Mouse (Mus musculus): ENCODE measurements around the gene Tph2.
A peak's percentile ranks its signal among the peaks of the same experiment; 100 is the strongest.

Tph2 gene

DNA sequence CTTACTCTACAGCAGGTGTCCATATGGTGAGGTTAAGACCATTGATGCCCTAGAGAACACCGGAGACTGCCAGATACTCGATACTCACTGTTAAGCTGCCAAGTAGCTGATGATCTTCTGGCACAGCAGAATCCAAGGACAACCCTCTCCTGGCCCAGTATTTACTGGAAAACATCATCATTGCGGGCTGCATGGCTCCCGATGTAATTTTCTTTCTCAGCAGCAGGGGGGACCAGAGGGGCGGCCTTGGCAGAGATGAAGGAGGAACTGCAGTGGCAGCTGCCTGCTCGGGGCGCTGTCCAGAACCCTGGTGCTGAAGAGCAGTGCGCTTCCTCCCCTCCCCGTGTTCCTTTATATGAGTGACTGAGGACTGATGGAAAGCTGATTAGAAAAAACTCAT is at the start of gene Tph2:
Tph2 (minus strand) TSS at position 326 of the 400 bp plus-strand sequence.
- DNase-seq (ENCODE audit: extremely low read depth, insufficient read length, low spot score) = peak; percentile 41

- no peak for DNase-seq (ENCODE audit: extremely low read depth, insufficient read length, low spot score)
Measured at GRCm38 (mm10) chr10:115233798-115234197, 49.0 kb upstream of the Tph2 start.

GRCm38 (mm10) chr10:115232513-115232912 is 47.7 kb upstream of the Tph2 start:
- DNase-seq (ENCODE audit: extremely low read depth, insufficient read length, low spot score) = no peak

DNA sequence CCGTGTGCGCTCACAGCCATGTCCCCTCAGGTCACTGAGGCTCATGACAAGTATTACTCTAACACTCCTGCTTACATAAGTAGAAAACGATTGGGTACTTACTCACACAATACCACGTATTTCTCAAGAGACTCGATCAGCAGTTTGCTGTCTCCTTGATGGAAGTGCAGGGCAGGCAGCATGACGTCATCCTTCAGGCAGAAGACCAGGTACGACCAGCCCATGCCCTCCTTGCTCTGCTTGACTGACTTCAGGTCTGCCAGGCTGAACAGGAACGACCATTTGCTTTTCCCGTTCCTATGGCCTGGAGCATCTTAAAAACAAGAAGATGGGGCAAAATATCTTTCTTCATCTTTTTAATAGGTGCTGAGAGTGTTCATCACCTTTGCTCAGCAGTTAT is 44.2 kb upstream of the Tph2 start:
- no peak for DNase-seq (ENCODE audit: extremely low read depth, insufficient read length, low spot score)

DNA sequence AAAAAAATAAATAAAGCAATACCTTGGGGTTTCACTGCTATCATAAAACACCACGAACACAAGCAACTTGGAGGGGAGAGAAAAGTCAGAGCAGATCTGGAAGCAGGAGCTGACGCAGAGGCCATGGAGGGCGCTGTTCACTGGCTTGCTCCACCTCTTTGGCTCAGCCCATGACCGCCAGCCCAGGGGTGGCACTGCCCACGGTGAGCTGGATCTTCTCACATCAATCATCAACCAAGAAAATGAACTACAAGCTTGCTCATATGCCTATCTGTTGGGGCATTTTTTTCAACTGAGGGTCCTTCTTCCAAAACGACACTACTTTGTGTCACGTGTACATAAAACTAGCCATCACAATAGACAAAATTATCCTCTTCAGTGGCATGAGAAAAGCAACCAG is 41.8 kb upstream of the Tph2 start:
- no peak for DNase-seq (ENCODE audit: extremely low read depth, insufficient read length, low spot score)

- no peak for DNase-seq (ENCODE audit: extremely low read depth, insufficient read length, low spot score)
Measured at GRCm38 (mm10) chr10:115223845-115224244, 39.0 kb upstream of the Tph2 start.

GRCm38 (mm10) chr10:115212916-115213580 is 28.2 kb upstream of the Tph2 start:
- DNase-seq (ENCODE audit: extremely low read depth, insufficient read length, low spot score) = no peak

DNA sequence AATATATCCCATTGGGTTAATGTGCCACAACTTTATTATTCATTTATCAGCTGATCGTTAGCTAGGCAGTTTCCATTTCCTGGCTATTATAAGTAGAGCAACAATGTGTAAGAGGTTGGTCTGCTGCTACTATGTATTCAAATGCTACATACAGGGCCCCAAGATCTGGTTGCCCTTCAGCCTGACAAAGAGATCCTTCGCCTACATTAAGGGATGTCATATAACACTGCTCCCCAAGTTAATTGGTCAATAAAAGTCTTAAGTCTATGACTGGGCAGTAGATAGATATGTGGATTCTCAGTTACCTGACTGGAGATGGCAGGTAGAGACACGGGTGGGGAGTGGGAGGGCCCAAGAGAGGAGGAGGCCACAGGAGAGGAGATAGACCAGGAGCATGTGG is 21.0 kb upstream of the Tph2 start:
- DNase-seq (ENCODE audit: extremely low read depth, insufficient read length, low spot score) = no peak

DNA sequence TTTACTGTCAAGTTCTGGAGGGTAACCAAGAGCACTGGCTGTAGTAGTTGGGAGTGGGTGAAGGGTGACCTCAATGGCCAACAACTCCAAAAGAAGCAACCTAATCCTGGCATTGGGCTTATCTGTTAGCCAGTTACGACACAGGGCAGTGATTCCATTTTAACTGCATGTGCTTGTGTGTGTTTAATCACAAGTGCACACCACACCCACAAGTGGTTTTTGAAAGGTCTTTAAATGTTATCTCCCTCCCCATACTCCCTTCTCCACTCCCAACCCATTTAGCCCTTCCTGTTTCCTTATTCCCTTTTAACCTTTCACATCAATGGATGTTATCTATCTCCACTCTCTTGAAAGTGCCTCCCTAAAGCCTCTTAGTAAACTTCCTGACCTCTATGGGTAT is 20.5 kb upstream of the Tph2 start:
- no peak for DNase-seq (ENCODE audit: extremely low read depth, insufficient read length, low spot score)

- no peak for DNase-seq (ENCODE audit: extremely low read depth, insufficient read length, low spot score)
Measured at GRCm38 (mm10) chr10:115191214-115191613, 6.4 kb upstream of the Tph2 start.

- no peak for DNase-seq (ENCODE audit: extremely low read depth, insufficient read length, low spot score)
Measured at GRCm38 (mm10) chr10:115187390-115187789, 2.6 kb upstream of the Tph2 start.

DNA sequence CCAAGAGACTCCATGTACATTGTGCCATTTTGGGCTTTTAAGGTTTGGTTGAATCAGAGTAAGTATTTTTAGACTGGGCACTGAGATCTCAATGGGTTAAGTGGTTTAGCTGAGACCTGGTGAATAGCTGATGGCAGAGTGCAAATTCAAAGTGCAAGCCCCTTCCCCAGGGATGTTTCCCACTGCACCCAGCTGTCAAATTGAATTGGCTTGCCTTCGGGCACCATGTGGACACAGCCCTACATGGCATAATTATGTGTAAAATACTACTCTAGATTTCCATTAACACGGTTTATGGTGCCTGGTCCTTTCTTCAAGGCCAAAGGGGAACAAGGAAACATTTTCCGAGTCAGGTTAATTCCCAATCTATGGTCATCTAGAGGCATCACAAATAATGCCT is 3.8 kb downstream of the Tph2 start:
- DNase-seq (ENCODE audit: extremely low read depth, insufficient read length, low spot score) = no peak

GRCm38 (mm10) chr10:115178019-115178418 is 6.8 kb downstream of the Tph2 start:
- peak; percentile 7 for DNase-seq (ENCODE audit: extremely low read depth, insufficient read length, low spot score)

- no peak for DNase-seq (ENCODE audit: extremely low read depth, insufficient read length, low spot score)
Measured at GRCm38 (mm10) chr10:115175591-115175991, 9.2 kb downstream of the Tph2 start.

DNA sequence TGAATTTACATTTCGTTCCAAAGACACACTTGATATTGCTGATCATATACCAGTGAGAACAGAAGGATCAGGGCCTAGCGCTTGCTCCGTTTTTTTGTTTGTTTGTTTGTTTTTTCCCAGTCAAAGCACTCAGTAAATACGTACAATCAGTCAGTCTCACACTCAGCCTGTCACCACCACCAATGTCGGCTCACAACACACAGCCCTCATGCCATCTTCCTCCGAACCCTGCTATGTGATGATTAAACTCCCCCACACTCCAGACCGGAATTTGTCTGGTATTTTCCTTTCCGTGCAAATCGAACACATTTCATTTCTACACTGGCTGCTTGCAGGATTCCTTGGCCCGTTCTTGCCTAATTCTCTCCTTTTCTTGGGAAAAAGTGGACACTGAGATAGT is 11.5 kb downstream of the Tph2 start:
- no peak for DNase-seq (ENCODE audit: extremely low read depth, insufficient read length, low spot score)

- DNase-seq (ENCODE audit: extremely low read depth, insufficient read length, low spot score) = no peak
Measured at GRCm38 (mm10) chr10:115171351-115171818, 13.4 kb downstream of the Tph2 start.

GRCm38 (mm10) chr10:115170496-115171350 is 14.1 kb downstream of the Tph2 start:
- DNase-seq (ENCODE audit: extremely low read depth, insufficient read length, low spot score) = no peak

GRCm38 (mm10) chr10:115169410-115169809 is 15.4 kb downstream of the Tph2 start:
- DNase-seq (ENCODE audit: extremely low read depth, insufficient read length, low spot score) = no peak

DNA sequence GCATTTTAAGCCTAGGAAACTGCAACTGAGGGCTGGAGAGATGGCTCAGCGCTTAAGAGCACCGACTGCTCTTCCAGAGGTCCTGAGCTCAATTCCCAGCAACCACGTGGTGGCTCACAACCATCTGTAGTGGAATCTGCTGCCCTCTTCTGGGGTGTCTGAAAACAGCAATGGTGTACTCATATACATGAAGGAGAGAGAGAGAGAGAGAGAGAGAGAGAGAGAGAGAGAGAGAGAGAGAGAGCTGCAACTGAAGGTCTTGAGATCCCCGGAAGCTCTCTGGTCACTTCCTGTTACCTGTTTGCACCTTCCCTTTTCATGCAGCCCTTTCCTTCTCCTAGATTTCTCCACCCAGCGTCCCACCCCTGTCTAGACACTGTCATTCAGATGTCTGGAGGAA is 24.5 kb downstream of the Tph2 start:
- no peak for DNase-seq (ENCODE audit: extremely low read depth, insufficient read length, low spot score)

DNA sequence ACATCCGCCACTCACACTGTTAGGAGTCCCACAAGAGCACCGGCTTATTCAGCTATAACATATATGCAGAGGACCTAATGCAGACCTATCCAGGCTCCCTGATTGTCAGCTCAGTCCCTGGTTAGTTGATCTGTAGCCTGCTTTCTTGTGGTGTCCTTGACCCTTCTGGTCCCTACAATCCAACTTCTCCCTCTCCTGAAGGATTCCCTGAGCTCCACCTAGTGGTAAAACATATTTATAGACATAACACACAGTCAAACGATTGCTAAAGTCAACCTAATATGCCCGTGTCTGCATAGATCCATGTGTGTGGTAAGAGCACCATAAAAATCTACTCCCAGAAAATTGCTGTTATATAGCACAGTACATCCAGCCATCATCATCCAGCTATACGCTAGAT is 37.5 kb downstream of the Tph2 start:
- DNase-seq (ENCODE audit: extremely low read depth, insufficient read length, low spot score) = peak; percentile 10

DNA sequence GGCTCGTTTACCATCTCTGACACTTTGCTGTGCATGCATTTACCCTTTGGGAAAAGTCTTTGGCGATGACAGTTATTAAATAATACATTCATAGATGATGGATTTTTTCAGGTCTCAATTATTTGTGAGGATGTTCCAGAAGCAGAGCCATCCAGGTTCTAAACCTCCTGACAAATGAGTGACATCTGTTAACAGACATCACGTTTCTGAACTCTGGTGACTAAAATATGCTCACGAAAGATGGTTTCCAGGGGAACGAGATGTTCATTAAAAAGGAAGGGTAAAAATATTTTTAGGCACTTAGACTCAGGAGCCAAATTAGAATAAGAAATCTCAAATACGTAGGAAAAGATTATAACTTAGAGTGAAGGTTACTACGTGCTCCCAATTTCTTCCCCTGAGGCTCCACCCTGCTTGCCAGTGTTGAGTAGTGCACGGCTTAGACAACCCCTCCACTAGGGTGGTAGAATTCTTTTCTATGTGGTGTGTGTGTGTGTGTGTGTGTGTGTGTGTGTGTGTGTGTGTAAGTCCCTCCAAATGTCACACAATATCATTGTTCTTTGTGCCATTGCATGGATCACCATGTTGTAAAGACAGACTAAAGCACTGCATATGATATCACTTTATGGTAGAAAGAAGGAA is 38.4 kb downstream of the Tph2 start:
- no peak for DNase-seq (ENCODE audit: extremely low read depth, insufficient read length, low spot score)

- no peak for DNase-seq (ENCODE audit: extremely low read depth, insufficient read length, low spot score)
Measured at GRCm38 (mm10) chr10:115144542-115144941, 40.3 kb downstream of the Tph2 start.

Data from 3134 (cell line).